Mouse (Mus musculus): ENCODE measurements at regions not wholly inside any gene's neighbourhood (a gene's known extent, or its start where the extent isn't known, plus 50 kb on each side); places are given as distances from the start of the nearest gene placed in this dataset.

- DNase-seq (ENCODE audit: low spot score) (no peak), ATAC-seq (ENCODE audit: low FRiP score, low read depth) (no peak)
- Histone ChIP-seq H3K4me2 (replicated peaks; ENCODE audit: low read depth, low read length, severe bottlenecking) (no peak overlapping the region), H3K4me3 (replicated peaks; ENCODE audit: low read length) (no peak overlapping the region), H3K9me3 (ENCODE audit: control insufficient read depth, low read length) (no peaks in the 10 kb centered on the region), H3K27me3 (ENCODE audit: control insufficient read depth, insufficient read depth, low read length) (no peaks in the 10 kb centered on the region), H3K27ac (replicated peaks; ENCODE audit: low read depth, low read length) (no peak overlapping the region), H3K9ac (ENCODE audit: low read depth, low read length, severe bottlenecking) (no peak overlapping the region), H3K4me1 (ENCODE audit: control insufficient read depth, insufficient read depth, low read length) (peaks cover 3% of the 10 kb centered on the region; the same call in 1 of the 2 replicates), H3K36me3 (ENCODE audit: control insufficient read depth, insufficient read depth, low read length) (no peaks in the 10 kb centered on the region)
- no peak for TF ChIP-seq POLR2A (IDR thresholded peaks at IDR 0.05; ENCODE audit: borderline replicate concordance, extremely low read depth, insufficient read depth, insufficient read length)
- WGBS = 70% methylated on average over 4 of the region's 4 CpGs
Observed at GRCm38 (mm10) chr5:52052072-52052465, 138.2 kb downstream of the Dhx15 start.

- peaks cover 3% of the 10 kb centered on the region; the same call in 1 of the 2 replicates for H3K4me1 ChIP-seq (ENCODE audit: control insufficient read depth, insufficient read depth, low read length)
Observed at GRCm38 (mm10) chr5:52051383-52052071, 138.8 kb downstream of the Dhx15 start.

GRCm38 (mm10) chr5:52048790-52049189 is 141.5 kb downstream of the Dhx15 start:
- Histone ChIP-seq H3K27ac (replicated peaks; ENCODE audit: low read depth, low read length) (no peak overlapping the region), H3K4me1 (ENCODE audit: control insufficient read depth, insufficient read depth, low read length) (peaks cover 3% of the 10 kb centered on the region; the same call in 1 of the 2 replicates), H3K4me3 (replicated peaks; ENCODE audit: low read length) (no peak overlapping the region), H3K9ac (ENCODE audit: low read depth, low read length, severe bottlenecking) (no peak overlapping the region), H3K4me2 (replicated peaks; ENCODE audit: low read depth, low read length, severe bottlenecking) (no peak overlapping the region), H3K27me3 (ENCODE audit: control insufficient read depth, insufficient read depth, low read length) (no peaks in the 10 kb centered on the region), H3K9me3 (ENCODE audit: control insufficient read depth, low read length) (no peaks in the 10 kb centered on the region), H3K36me3 (ENCODE audit: control insufficient read depth, insufficient read depth, low read length) (no peaks in the 10 kb centered on the region)
- WGBS = 88% methylated on average over 1 of the region's 1 CpGs
- ATAC-seq (ENCODE audit: low FRiP score, low read depth) (no peak), DNase-seq (ENCODE audit: low spot score) (no peak)
- no peak for TF ChIP-seq POLR2A (IDR thresholded peaks at IDR 0.05; ENCODE audit: borderline replicate concordance, extremely low read depth, insufficient read depth, insufficient read length)

More at GRCm38 (mm10) chr5:52051383-52052071, 138.8 kb downstream of the Dhx15 start:
- Histone ChIP-seq H3K36me3 (ENCODE audit: control insufficient read depth, insufficient read depth, low read length) (no peaks in the 10 kb centered on the region), H3K27ac (replicated peaks; ENCODE audit: low read depth, low read length) (no peak overlapping the region), H3K4me3 (replicated peaks; ENCODE audit: low read length) (no peak overlapping the region), H3K9ac (ENCODE audit: low read depth, low read length, severe bottlenecking) (no peak overlapping the region), H3K4me2 (replicated peaks; ENCODE audit: low read depth, low read length, severe bottlenecking) (no peak overlapping the region), H3K27me3 (ENCODE audit: control insufficient read depth, insufficient read depth, low read length) (no peaks in the 10 kb centered on the region), H3K9me3 (ENCODE audit: control insufficient read depth, low read length) (no peaks in the 10 kb centered on the region)
- 57% methylated on average over 10 of the region's 10 CpGs for WGBS
- no peak for ATAC-seq (ENCODE audit: low FRiP score, low read depth)
- TF ChIP-seq POLR2A (IDR thresholded peaks at IDR 0.05; ENCODE audit: borderline replicate concordance, extremely low read depth, insufficient read depth, insufficient read length) = no peak
- DNase-seq (ENCODE audit: low spot score) = peak; percentile 35

- no peaks in the 10 kb centered on the region for H3K36me3 ChIP-seq (ENCODE audit: control insufficient read depth, insufficient read depth, low read length)
- no peak overlapping the region for H3K27ac ChIP-seq (replicated peaks; ENCODE audit: low read depth, low read length)
- H3K27me3 ChIP-seq (ENCODE audit: control insufficient read depth, insufficient read depth, low read length) = no peaks in the 10 kb centered on the region
- no peak for ATAC-seq (ENCODE audit: low FRiP score, low read depth)
- no peak for TF ChIP-seq POLR2A (IDR thresholded peaks at IDR 0.05; ENCODE audit: borderline replicate concordance, extremely low read depth, insufficient read depth, insufficient read length)
- H3K4me2 ChIP-seq (replicated peaks; ENCODE audit: low read depth, low read length, severe bottlenecking) = no peak overlapping the region
- H3K4me3 ChIP-seq (replicated peaks; ENCODE audit: low read length) = no peak overlapping the region
- no peak overlapping the region for H3K9ac ChIP-seq (ENCODE audit: low read depth, low read length, severe bottlenecking)
- 59% methylated on average over 3 of the region's 3 CpGs for WGBS
- H3K4me1 ChIP-seq (ENCODE audit: control insufficient read depth, insufficient read depth, low read length) = peaks cover under 1% of the 10 kb centered on the region; the same call in 1 of the 2 replicates
- DNase-seq (ENCODE audit: low spot score) = no peak
- no peaks in the 10 kb centered on the region for H3K9me3 ChIP-seq (ENCODE audit: control insufficient read depth, low read length)
Observed at GRCm38 (mm10) chr5:52046704-52047103, 143.6 kb downstream of the Dhx15 start.

- Histone ChIP-seq H3K9ac (ENCODE audit: low read depth, low read length, severe bottlenecking) (no peak overlapping the region), H3K9me3 (ENCODE audit: control insufficient read depth, low read length) (no peaks in the 10 kb centered on the region), H3K4me2 (replicated peaks; ENCODE audit: low read depth, low read length, severe bottlenecking) (no peak overlapping the region), H3K4me3 (replicated peaks; ENCODE audit: low read length) (no peak overlapping the region), H3K27me3 (ENCODE audit: control insufficient read depth, insufficient read depth, low read length) (no peaks in the 10 kb centered on the region), H3K27ac (replicated peaks; ENCODE audit: low read depth, low read length) (no peak overlapping the region), H3K36me3 (ENCODE audit: control insufficient read depth, insufficient read depth, low read length) (no peaks in the 10 kb centered on the region), H3K4me1 (ENCODE audit: control insufficient read depth, insufficient read depth, low read length) (no peaks in the 10 kb centered on the region)
- WGBS = 87% methylated on average over 3 of the region's 3 CpGs
- ATAC-seq (ENCODE audit: low FRiP score, low read depth) (no peak), DNase-seq (ENCODE audit: low spot score) (no peak)
- no peak for TF ChIP-seq POLR2A (IDR thresholded peaks at IDR 0.05; ENCODE audit: borderline replicate concordance, extremely low read depth, insufficient read depth, insufficient read length)
Observed at GRCm38 (mm10) chr5:52044101-52044500, 146.2 kb downstream of the Dhx15 start.

Measured in limb, embryonic 14.5 days (tissue).